Mouse (Mus musculus) limb, embryonic 14.5 days (tissue): ENCODE data around the gene Foxa2. TPM values are rescaled to one million over a fixed set of nuclear protein-coding genes. Genes with fewer than 3 reads are reported as not detected.

Experiments used
- ATAC-seq: fragments of 200-750 bp; cut with Nextera tagmentation; 2 replicates; pipeline ENCODE4 v1.8.0; 2017; ENCODE audit warnings: low read depth, moderate number of reproducible peaks, moderate TSS enrichment; ENCODE audit not compliant: low FRiP score
- DNase-seq: peaks from one replicate; pipeline ENCODE4 v3.0.0-alpha.2; 2015; ENCODE audit warnings: low spot score
- H3K27ac ChIP-seq: fragments of 300-500 bp; sonication (generic); replicated peaks from 2 replicates; pipeline ENCODE4 v1.5.1; 2014; ENCODE audit warnings: low read depth, mild to moderate bottlenecking, low read length, moderate library complexity, mixed read lengths
- H3K27me3 ChIP-seq: fragments of 300-500 bp; sonication (generic); 2 replicates; pipeline ENCODE4 v1.6.1; 2014; ENCODE audit warnings: low read length, mixed read lengths; ENCODE audit not compliant: control insufficient read depth, insufficient read depth
- H3K36me3 ChIP-seq: fragments of 300-500 bp; sonication (generic); 2 replicates; pipeline ENCODE4 v1.6.1; 2014; ENCODE audit warnings: mild to moderate bottlenecking, low read length, moderate library complexity, mixed read lengths; ENCODE audit not compliant: control insufficient read depth, insufficient read depth
- H3K4me1 ChIP-seq: fragments of 300-500 bp; sonication (generic); 2 replicates; pipeline ENCODE4 v1.6.1; 2014; ENCODE audit warnings: antibody characterized with exemption, low read length, mixed read lengths; ENCODE audit not compliant: control insufficient read depth, insufficient read depth
- H3K4me2 ChIP-seq: fragments of 300-500 bp; sonication (generic); replicated peaks from 2 replicates; pipeline ENCODE4 v1.6.1; 2014; ENCODE audit warnings: low read depth, mild to moderate bottlenecking, low read length, moderate library complexity; ENCODE audit not compliant: severe bottlenecking
- H3K4me3 ChIP-seq: fragments of 300-500 bp; sonication (generic); replicated peaks from 2 replicates; pipeline ENCODE4 v1.5.1; 2014; ENCODE audit warnings: low read length
- H3K9ac ChIP-seq: fragments of 300-500 bp; sonication (generic); 2 replicates; pipeline ENCODE4 v1.6.1; 2014; ENCODE audit warnings: mild to moderate bottlenecking, low read depth, low read length, moderate library complexity; ENCODE audit not compliant: severe bottlenecking
- H3K9me3 ChIP-seq: fragments of 300-500 bp; sonication (generic); 2 replicates; pipeline ENCODE4 v1.6.1; 2016; ENCODE audit warnings: low read length; ENCODE audit not compliant: control insufficient read depth
- POLR2A ChIP-seq: fragments of 200-500 bp; IDR thresholded peaks from 2 replicates; pipeline ENCODE4 v1.8.0; 2012; ENCODE audit warnings: inconsistent platforms, mild to moderate bottlenecking, moderate library complexity, borderline replicate concordance; ENCODE audit not compliant: insufficient read depth, insufficient read length; ENCODE audit errors: extremely low read depth
- WGBS: fragments of 180-500 bp; shearing (Covaris S2); extraction: QIAGEN DNeasy Blood & Tissue Kit; methylation state at CpG from one replicate; pipeline ENCODE4 v1.1.7; 2014; 5-methylcytosine and 5-hydroxymethylcytosine counted together
- polyA plus RNA-seq, 2 experiments: library from polyadenylated mRNA; depleted of rRNA in 1 of 2; stranded (reverse) in 1 of 2; unstranded in 1 of 2; fragments of >200 nt; fragmentation: Nextera tagmentation in 1 of 2; extraction: Ambion mirVana in 1 of 2; gene quantifications; 2 replicates each; pipeline versions ENCODE4 v1.2.1 to v1.2.3; 2012 to 2014

Foxa2 gene
- polyA plus RNA-seq, 2 experiments, result 0.14 to 1.7 TPM

DNA sequence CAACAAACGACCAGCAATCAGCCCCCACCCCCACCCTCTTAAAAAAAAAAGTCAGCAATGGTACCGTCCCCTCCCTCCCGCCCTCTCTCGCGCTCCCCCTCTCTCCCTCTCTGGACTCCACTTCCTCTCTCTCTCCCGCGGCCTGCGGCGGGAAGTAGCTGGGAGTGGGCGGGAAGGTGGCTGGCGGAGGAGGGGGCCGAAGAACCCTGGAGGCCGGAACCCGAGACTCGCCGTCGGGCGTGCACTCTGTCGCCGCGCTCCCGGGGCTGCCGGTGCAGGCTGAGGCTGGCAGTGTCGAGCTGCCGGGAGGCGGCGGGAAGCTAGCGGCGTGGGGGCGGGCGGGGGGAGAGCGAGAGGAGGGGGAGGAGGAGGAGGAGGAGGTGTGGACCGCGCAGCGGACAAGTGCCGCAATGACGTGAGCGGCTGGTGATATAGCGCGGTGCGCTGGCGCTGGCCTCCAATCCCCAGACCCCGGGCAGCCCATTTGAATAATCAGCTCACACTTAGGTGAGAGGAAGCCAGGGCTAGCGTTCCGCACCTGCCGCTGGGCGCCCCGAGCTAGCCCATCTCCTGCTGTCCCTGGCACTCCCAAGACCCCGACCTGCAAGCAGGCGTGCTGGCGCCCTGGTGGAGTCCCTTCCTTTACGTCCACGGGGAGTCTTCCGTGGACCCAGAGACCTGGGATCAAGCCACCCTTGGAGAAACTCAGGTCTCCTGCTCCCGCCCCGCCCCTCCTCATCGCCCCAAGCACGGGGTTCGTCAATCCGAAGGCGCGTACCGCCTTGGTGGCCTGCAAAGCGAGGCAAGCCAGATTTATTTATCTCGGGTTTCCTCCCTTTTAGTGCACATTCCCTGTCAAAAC is 601 bp downstream of the Foxa2 start:
- ATAC-seq (no peak), DNase-seq (no peak)
- no peak overlapping the region for H3K27ac ChIP-seq
- H3K27me3 ChIP-seq, result peaks cover 100% of the 10 kb centered on the region
- H3K4me2 ChIP-seq, result peak overlapping the region; percentile 47
- TF ChIP-seq POLR2A, result no peak
- H3K4me1 ChIP-seq, result peaks cover 13% of the 10 kb centered on the region; the same call in 1 of the 2 replicates
- H3K4me3 ChIP-seq, result peak overlapping the region; percentile 35
- H3K9me3 ChIP-seq, result no peaks in the 10 kb centered on the region
- under 1% methylated on average over 41 of the region's 65 CpGs for WGBS
- no peaks in the 10 kb centered on the region for H3K36me3 ChIP-seq
- 0 out of 2 replicates have a peak overlapping the region, but pooled peaks have one; percentile 12 for H3K9ac ChIP-seq

DNA sequence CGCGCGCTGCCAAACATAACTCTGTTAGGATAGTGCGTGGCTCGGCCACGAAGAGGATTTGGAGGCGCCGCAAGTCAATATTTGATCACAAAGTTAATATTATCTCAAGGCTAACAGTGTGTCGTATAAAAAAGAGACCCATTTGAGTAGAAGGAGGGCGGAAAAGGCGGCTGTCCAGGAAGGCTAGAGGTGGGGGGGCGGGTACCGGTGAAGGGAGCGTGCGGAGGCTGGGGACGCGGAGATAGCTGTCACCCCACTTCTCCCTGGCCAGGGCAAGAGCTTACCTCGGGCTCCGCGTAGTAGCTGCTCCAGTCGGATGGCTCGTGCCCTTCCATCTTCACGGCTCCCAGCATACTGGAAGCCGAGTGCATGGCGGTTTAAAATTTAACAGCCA is 1.2 kb downstream of the Foxa2 start:
- under 1% methylated on average over 24 of the region's 25 CpGs for WGBS
- H3K9me3 ChIP-seq, result no peaks in the 10 kb centered on the region
- no peak for ATAC-seq
- peaks cover 100% of the 10 kb centered on the region for H3K27me3 ChIP-seq
- no peak for DNase-seq
- no peak overlapping the region for H3K9ac ChIP-seq
- H3K27ac ChIP-seq, result no peak overlapping the region
- peak overlapping the region; percentile 35 for H3K4me3 ChIP-seq
- no peaks in the 10 kb centered on the region for H3K36me3 ChIP-seq
- H3K4me1 ChIP-seq, result peaks cover 13% of the 10 kb centered on the region; the same call in 1 of the 2 replicates
- no peak for TF ChIP-seq POLR2A
- H3K4me2 ChIP-seq, result peak overlapping the region; percentile 47

DNA sequence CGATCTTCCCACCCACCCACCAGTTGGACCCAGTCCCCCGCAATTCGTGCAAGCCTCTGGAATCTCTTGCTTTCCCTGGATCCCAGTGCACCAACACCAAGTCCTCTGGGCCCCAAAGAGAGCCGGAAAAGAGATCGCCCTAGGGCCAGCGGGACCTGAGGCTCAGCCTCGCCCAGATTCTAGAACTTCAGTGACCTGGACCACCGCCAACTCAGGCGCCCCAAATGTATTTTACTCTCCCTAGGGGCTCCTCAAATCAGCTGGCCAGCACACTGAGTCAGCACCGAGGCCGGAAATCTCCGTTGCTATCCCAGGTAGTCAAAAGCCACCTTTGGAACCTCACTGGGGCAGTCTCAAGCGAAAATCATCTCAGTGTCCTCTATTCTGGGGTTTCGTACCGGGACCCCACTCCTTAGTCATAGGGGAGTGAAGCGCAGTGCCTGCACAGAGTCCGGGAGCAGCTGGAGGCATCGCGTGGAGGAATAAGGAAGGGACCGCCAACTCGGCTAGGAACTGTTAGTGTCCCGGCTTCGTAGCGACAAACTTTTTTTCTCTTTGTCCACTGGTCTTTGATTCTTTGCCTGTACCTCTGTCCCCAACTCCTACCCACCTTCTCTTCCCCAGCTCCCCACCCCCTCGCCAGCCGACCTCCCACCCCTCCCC is 1.8 kb downstream of the Foxa2 start:
- no peak overlapping the region for H3K27ac ChIP-seq
- DNase-seq (no peak), ATAC-seq (no peak)
- WGBS, result under 1% methylated on average over 26 of the region's 26 CpGs
- no peak overlapping the region for H3K9ac ChIP-seq
- peaks cover 100% of the 10 kb centered on the region for H3K27me3 ChIP-seq
- H3K4me3 ChIP-seq, result peak overlapping the region; percentile 35
- no peaks in the 10 kb centered on the region for H3K36me3 ChIP-seq
- H3K9me3 ChIP-seq, result no peaks in the 10 kb centered on the region
- TF ChIP-seq POLR2A, result no peak
- H3K4me1 ChIP-seq, result peaks cover 13% of the 10 kb centered on the region; the same call in 1 of the 2 replicates
- peak overlapping the region; percentile 47; the same call in 1 of the 2 replicates for H3K4me2 ChIP-seq

DNA sequence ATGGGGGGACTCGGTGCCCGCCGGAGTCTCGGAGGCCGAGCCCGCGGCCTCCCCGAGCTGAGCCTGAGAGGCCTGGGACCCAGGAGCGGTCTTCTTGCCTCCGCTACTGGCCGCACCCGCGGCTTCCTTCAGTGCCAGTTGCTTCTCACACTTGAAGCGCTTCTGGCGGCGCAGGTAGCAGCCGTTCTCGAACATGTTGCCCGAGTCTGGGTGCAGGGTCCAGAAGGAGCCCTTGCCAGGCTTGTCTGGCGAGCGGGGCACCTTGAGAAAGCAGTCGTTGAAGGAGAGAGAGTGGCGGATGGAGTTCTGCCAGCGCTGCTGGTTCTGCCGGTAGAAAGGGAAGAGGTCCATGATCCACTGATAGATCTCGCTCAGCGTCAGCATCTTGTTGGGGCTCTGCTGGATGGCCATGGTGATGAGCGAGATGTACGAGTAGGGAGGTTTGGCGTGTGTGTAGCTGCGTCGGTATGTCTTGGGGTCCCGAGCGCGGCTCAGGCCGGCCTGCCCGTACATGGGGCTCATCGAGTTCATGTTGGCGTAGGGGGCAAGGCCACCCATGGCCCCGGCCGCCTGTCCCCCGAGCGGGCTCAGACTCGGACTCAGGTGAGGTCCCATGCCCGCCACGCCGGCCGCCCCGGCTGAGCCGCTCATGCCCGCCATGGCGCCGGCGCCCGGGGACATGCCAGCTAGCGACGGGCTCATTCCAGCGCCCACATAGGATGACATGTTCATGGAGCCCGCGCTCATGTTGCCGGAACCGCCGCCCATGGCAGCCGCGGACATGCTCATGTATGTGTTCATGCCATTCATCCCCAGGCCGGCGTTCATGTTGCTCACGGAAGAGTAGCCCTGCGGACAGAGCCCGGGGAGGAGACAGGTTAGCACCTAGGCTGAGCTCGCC is 2.5 kb downstream of the Foxa2 start:
- no peaks in the 10 kb centered on the region for H3K9me3 ChIP-seq
- TF ChIP-seq POLR2A, result no peak
- ATAC-seq (no peak), DNase-seq (no peak)
- 2% methylated on average over 60 of the region's 71 CpGs for WGBS
- peak overlapping the region; percentile 16 for H3K4me3 ChIP-seq
- H3K27ac ChIP-seq, result no peak overlapping the region
- no peak overlapping the region for H3K9ac ChIP-seq
- H3K4me2 ChIP-seq, result no peak overlapping the region; the same call in 1 of the 2 replicates
- H3K36me3 ChIP-seq, result no peaks in the 10 kb centered on the region
- H3K27me3 ChIP-seq, result peaks cover 100% of the 10 kb centered on the region
- peaks cover 13% of the 10 kb centered on the region; the same call in 1 of the 2 replicates for H3K4me1 ChIP-seq
